Mouse (Mus musculus): ENCODE measurements around the gene Fam71f2.

The Fam71f2 gene

GRCm38 (mm10) chr6:29313690-29314202 lies 34.4 kb downstream of the Fam71f2 start:
- no peaks in the 10 kb centered on the region for H3K9me3 ChIP-seq (ENCODE audit: low read length)
- H3K4me1 ChIP-seq (replicated peaks; ENCODE audit: low read depth, low read length), result peaks cover 6% of the 10 kb centered on the region
- no peaks in the 10 kb centered on the region for H3K36me3 ChIP-seq (ENCODE audit: insufficient read depth, low read length)
- no peak for TF ChIP-seq NANOG (IDR thresholded peaks at IDR 0.05; ENCODE audit: borderline replicate concordance, low read length)
- TF ChIP-seq CTCF (conservative IDR thresholded peaks at IDR 0.05; ENCODE audit: low read length), result no peak
- TF ChIP-seq POU5F1 (IDR thresholded peaks at IDR 0.05; ENCODE audit: borderline replicate concordance, low read length), result no peak
- H3K4me3 ChIP-seq (replicated peaks; ENCODE audit: low read length), result no peak overlapping the region
- peaks cover 3% of the 10 kb centered on the region; the same call in 1 of the 2 replicates for H3K27me3 ChIP-seq (ENCODE audit: insufficient read depth, low read length)

- H3K36me3 ChIP-seq (ENCODE audit: insufficient read depth, low read length), result no peaks in the 10 kb centered on the region
- H3K4me1 ChIP-seq (replicated peaks; ENCODE audit: low read depth, low read length), result no peaks in the 10 kb centered on the region
- H3K9me3 ChIP-seq (ENCODE audit: low read length), result no peaks in the 10 kb centered on the region
- no peak overlapping the region for H3K4me3 ChIP-seq (replicated peaks; ENCODE audit: low read length)
- peaks cover 12% of the 10 kb centered on the region for H3K27me3 ChIP-seq (ENCODE audit: insufficient read depth, low read length)
- TF ChIP-seq CTCF (conservative IDR thresholded peaks at IDR 0.05; ENCODE audit: low read length) (no peak), NANOG (IDR thresholded peaks at IDR 0.05; ENCODE audit: borderline replicate concordance, low read length) (no peak), POU5F1 (IDR thresholded peaks at IDR 0.05; ENCODE audit: borderline replicate concordance, low read length) (no peak)
These were observed 37.9 kb downstream of the Fam71f2 start for GRCm38 (mm10) chr6:29317286-29317685.

GRCm38 (mm10) chr6:29317941-29318340 lies 38.5 kb downstream of the Fam71f2 start:
- H3K27me3 ChIP-seq (ENCODE audit: insufficient read depth, low read length), result peaks cover 12% of the 10 kb centered on the region
- no peaks in the 10 kb centered on the region for H3K36me3 ChIP-seq (ENCODE audit: insufficient read depth, low read length)
- no peaks in the 10 kb centered on the region for H3K4me1 ChIP-seq (replicated peaks; ENCODE audit: low read depth, low read length)
- TF ChIP-seq NANOG (IDR thresholded peaks at IDR 0.05; ENCODE audit: borderline replicate concordance, low read length), result no peak
- TF ChIP-seq POU5F1 (IDR thresholded peaks at IDR 0.05; ENCODE audit: borderline replicate concordance, low read length), result no peak
- no peak for TF ChIP-seq CTCF (conservative IDR thresholded peaks at IDR 0.05; ENCODE audit: low read length)
- no peak overlapping the region for H3K4me3 ChIP-seq (replicated peaks; ENCODE audit: low read length)
- H3K9me3 ChIP-seq (ENCODE audit: low read length), result no peaks in the 10 kb centered on the region

- Histone ChIP-seq H3K9me3 (ENCODE audit: low read length) (no peaks in the 10 kb centered on the region), H3K4me1 (replicated peaks; ENCODE audit: low read depth, low read length) (no peaks in the 10 kb centered on the region), H3K27me3 (ENCODE audit: insufficient read depth, low read length) (peaks cover 12% of the 10 kb centered on the region), H3K4me3 (replicated peaks; ENCODE audit: low read length) (no peak within 1 kb of the TSS), H3K36me3 (ENCODE audit: insufficient read depth, low read length) (no peaks in the 10 kb centered on the region)
- no peak for TF ChIP-seq NANOG (IDR thresholded peaks at IDR 0.05; ENCODE audit: borderline replicate concordance, low read length)
- TF ChIP-seq POU5F1 (IDR thresholded peaks at IDR 0.05; ENCODE audit: borderline replicate concordance, low read length), result no peak
- no peak for TF ChIP-seq CTCF (conservative IDR thresholded peaks at IDR 0.05; ENCODE audit: low read length)
These were observed 39.5 kb downstream of the Fam71f2 start, which contains the start of gene Fam71f1 for GRCm38 (mm10) chr6:29318879-29319278. Gene Fam71f1, plus strand, starts transcription at chr6:29319140.

- TF ChIP-seq CTCF (conservative IDR thresholded peaks at IDR 0.05; ENCODE audit: low read length) (no peak), NANOG (IDR thresholded peaks at IDR 0.05; ENCODE audit: borderline replicate concordance, low read length) (no peak), POU5F1 (IDR thresholded peaks at IDR 0.05; ENCODE audit: borderline replicate concordance, low read length) (no peak)
- H3K27me3 ChIP-seq (ENCODE audit: insufficient read depth, low read length), result peaks cover 12% of the 10 kb centered on the region
- no peaks in the 10 kb centered on the region for H3K4me1 ChIP-seq (replicated peaks; ENCODE audit: low read depth, low read length)
- H3K36me3 ChIP-seq (ENCODE audit: insufficient read depth, low read length), result no peaks in the 10 kb centered on the region
- H3K4me3 ChIP-seq (replicated peaks; ENCODE audit: low read length), result no peak overlapping the region
- no peaks in the 10 kb centered on the region for H3K9me3 ChIP-seq (ENCODE audit: low read length)
These were observed 42.2 kb downstream of the Fam71f2 start for GRCm38 (mm10) chr6:29321586-29321985.

- Histone ChIP-seq H3K4me1 (replicated peaks; ENCODE audit: low read depth, low read length) (no peaks in the 10 kb centered on the region), H3K4me3 (replicated peaks; ENCODE audit: low read length) (no peak overlapping the region), H3K27me3 (ENCODE audit: insufficient read depth, low read length) (peaks cover 12% of the 10 kb centered on the region), H3K36me3 (ENCODE audit: insufficient read depth, low read length) (no peaks in the 10 kb centered on the region), H3K9me3 (ENCODE audit: low read length) (no peaks in the 10 kb centered on the region)
- TF ChIP-seq POU5F1 (IDR thresholded peaks at IDR 0.05; ENCODE audit: borderline replicate concordance, low read length) (no peak), NANOG (IDR thresholded peaks at IDR 0.05; ENCODE audit: borderline replicate concordance, low read length) (no peak), CTCF (conservative IDR thresholded peaks at IDR 0.05; ENCODE audit: low read length) (no peak)
These were observed 42.8 kb downstream of the Fam71f2 start for GRCm38 (mm10) chr6:29322147-29322546.

GRCm38 (mm10) chr6:29322735-29323134 lies 43.3 kb downstream of the Fam71f2 start:
- Histone ChIP-seq H3K36me3 (ENCODE audit: insufficient read depth, low read length) (no peaks in the 10 kb centered on the region), H3K27me3 (ENCODE audit: insufficient read depth, low read length) (peaks cover 12% of the 10 kb centered on the region), H3K4me1 (replicated peaks; ENCODE audit: low read depth, low read length) (no peaks in the 10 kb centered on the region), H3K4me3 (replicated peaks; ENCODE audit: low read length) (no peak overlapping the region), H3K9me3 (ENCODE audit: low read length) (no peaks in the 10 kb centered on the region)
- TF ChIP-seq POU5F1 (IDR thresholded peaks at IDR 0.05; ENCODE audit: borderline replicate concordance, low read length) (no peak), NANOG (IDR thresholded peaks at IDR 0.05; ENCODE audit: borderline replicate concordance, low read length) (no peak), CTCF (conservative IDR thresholded peaks at IDR 0.05; ENCODE audit: low read length) (no peak)

- Histone ChIP-seq H3K4me3 (replicated peaks; ENCODE audit: low read length) (no peak overlapping the region), H3K27me3 (ENCODE audit: insufficient read depth, low read length) (peaks cover 5% of the 10 kb centered on the region; the same call in 1 of the 2 replicates), H3K4me1 (replicated peaks; ENCODE audit: low read depth, low read length) (peaks cover 11% of the 10 kb centered on the region), H3K36me3 (ENCODE audit: insufficient read depth, low read length) (no peaks in the 10 kb centered on the region), H3K9me3 (ENCODE audit: low read length) (no peaks in the 10 kb centered on the region)
- TF ChIP-seq CTCF (conservative IDR thresholded peaks at IDR 0.05; ENCODE audit: low read length) (no peak), POU5F1 (IDR thresholded peaks at IDR 0.05; ENCODE audit: borderline replicate concordance, low read length) (no peak), NANOG (IDR thresholded peaks at IDR 0.05; ENCODE audit: borderline replicate concordance, low read length) (no peak)
These were observed 47.6 kb downstream of the Fam71f2 start for GRCm38 (mm10) chr6:29326961-29327360.

- Histone ChIP-seq H3K27me3 (ENCODE audit: insufficient read depth, low read length) (peaks cover 22% of the 10 kb centered on the region), H3K4me3 (replicated peaks; ENCODE audit: low read length) (no peak overlapping the region), H3K36me3 (ENCODE audit: insufficient read depth, low read length) (no peaks in the 10 kb centered on the region), H3K4me1 (replicated peaks; ENCODE audit: low read depth, low read length) (peaks cover 11% of the 10 kb centered on the region), H3K9me3 (ENCODE audit: low read length) (no peaks in the 10 kb centered on the region)
- TF ChIP-seq NANOG (IDR thresholded peaks at IDR 0.05; ENCODE audit: borderline replicate concordance, low read length) (no peak), CTCF (conservative IDR thresholded peaks at IDR 0.05; ENCODE audit: low read length) (no peak), POU5F1 (IDR thresholded peaks at IDR 0.05; ENCODE audit: borderline replicate concordance, low read length) (no peak)
These were observed 50.1 kb downstream of the Fam71f2 start for GRCm38 (mm10) chr6:29329514-29329913.
